Mouse (Mus musculus) CD4-positive, CD25-positive, alpha-beta regulatory T cell, adult 2 months (primary cell): ENCODE data around the gene Bloc1s3.
"Not testable (repeated sequence)": the region's sequence is repeated elsewhere in the genome, so short reads cannot be mapped to it uniquely, and the experiment has no call there.

Experiments
- DNase-seq: peaks from one replicate; pipeline ENCODE4 v3.0.0-alpha.2; 2012; ENCODE audit warnings: low read depth, low spot score

The Bloc1s3 gene

DNA sequence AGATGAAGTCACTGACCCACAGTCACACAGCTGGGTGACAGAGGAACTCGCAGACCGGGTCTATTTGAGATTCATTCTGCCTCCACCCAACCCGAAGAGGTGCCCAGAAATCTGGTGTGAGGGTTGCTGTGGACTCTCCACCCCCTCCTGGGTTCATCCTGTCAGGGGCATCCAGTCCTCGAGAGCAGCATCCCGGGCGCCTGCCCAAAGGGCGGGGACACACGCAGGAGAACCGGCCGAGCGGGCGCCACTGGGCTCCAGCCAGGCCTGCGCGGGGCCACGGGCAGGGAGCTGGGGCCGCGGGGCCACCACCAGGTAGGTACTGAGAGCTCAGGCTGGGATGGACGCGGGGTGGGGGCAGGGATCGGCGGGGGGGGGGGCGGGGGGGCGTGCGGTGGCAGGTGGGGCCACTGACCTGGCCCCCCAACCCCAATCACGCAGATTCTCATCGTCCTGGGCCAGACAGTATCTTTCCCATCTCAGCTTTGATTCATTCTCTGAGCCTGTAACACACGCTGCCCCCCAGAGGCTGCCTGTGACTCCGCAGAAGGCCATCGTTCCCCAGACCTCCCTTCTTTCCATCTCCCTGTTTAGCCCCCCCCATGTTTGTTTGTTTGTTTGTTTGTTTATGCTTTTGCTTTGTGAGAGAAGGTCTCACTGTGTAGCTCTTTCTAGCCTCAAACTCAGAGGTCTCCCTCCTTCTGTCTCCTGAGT, 9.6 kb upstream of the Bloc1s3 start, which contains the start of gene Nkpd1:
Nkpd1 (plus strand) TSS at position 187 of the 714 bp plus-strand sequence.
- DNase-seq = peak; percentile 16

DNA sequence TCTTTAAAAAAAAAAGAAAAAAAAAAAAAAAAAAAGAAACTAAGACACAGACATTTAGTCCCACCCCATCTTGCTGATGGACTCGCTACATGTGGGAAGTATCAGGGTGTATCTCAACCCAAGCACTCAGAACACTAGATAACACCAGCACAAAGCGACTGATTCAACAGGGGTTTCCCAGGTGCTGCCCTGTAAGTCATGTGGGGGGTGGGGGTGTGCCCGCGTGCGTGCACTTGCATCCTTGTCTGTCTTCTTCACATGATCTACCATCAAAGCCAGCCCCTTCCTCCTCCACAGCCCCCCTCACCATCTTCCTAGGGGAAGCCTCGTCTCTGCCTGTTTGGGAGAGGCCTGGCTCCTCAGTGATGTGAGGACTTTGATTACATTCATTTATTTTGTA, 4.2 kb upstream of the Bloc1s3 start:
- peak; percentile 30 for DNase-seq

DNA sequence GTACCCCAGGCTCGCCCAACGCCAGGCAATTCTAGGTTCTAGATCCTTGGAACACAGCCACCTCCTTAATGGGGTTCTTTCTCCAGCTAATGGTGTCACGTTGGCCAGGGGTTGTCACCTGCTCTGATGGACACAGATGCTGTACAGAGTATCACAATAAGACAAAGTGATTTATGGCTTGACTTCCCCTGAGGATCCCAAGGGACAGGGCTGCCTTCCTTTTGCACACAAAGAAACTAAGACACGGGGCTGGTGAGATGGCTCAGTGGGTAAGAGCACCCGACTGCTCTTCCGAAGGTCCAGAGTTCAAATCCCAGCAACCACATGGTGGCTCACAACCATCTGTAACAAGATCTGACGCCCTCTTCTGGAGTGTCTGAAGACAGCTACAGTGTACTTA, 3.8 kb upstream of the Bloc1s3 start:
- not testable (repeated sequence) for DNase-seq

DNA sequence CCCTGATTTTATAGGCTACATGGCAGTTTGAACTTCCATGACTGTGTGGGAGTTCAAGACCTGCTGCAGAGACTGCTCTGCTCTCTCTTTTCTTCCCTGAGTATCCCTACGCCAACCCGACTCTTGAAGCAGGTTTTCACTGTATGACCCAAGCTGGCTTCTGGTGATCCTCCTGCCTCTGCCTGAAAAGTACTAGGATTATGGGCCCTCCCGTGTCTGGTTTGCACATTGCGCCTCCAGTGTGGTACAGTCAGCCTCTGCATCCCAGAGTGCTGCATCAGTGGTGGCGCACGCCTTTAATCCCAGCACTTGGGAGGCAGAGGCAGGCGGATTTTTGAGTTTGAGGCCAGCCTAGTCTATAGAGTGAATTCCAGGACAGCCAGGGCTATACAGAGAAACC, 1.6 kb upstream of the Bloc1s3 start:
- DNase-seq = no peak

DNA sequence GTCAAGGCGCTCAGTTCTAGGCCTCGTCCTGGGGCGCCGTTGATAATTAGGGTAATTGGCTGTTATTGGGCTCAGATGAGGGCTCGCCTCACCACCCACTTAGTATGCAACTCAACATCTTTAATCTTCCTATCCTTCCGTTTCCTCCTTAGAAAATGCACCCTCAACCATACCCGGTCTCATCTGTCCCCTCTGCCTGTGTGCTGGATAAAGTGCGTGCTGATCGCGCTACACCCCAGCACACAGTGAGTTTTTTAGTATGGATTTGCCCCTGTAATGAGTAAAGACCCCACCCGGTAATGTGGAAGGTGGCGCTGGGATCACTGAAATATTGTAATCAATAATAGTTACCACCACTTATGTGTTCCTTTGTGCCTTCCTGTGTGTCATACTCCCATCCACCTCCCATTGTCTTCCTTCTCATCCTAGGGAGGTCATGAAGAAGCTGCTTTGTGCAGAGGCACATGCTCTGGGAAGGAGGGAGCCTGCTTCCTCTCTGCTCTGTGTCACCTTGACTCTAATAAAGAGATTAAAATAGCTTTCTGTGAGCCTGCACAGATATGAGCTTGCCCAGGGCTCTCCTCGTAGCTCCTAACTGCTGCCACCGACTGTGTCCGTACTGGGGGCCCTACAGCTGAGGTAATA, 879 bp upstream of the Bloc1s3 start:
- no peak for DNase-seq

DNA sequence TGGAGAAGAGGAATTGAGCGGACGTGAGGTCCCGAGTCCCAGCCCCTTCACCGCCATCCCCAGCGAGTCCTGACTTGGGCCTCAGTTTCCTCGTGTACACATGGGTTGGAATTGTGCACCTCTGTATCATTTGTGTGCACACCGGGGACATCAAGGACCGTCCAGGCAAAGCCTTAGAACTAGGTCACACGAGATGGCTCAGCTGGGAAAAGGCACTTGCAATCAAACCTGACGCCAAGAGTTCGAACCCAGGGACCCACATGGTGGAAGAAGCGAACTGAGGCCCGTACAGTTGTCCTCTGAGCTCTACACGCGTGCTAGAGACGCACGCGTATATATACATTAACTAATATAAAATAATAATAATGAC, 570 bp downstream of the Bloc1s3 start:
- no peak for DNase-seq

DNA sequence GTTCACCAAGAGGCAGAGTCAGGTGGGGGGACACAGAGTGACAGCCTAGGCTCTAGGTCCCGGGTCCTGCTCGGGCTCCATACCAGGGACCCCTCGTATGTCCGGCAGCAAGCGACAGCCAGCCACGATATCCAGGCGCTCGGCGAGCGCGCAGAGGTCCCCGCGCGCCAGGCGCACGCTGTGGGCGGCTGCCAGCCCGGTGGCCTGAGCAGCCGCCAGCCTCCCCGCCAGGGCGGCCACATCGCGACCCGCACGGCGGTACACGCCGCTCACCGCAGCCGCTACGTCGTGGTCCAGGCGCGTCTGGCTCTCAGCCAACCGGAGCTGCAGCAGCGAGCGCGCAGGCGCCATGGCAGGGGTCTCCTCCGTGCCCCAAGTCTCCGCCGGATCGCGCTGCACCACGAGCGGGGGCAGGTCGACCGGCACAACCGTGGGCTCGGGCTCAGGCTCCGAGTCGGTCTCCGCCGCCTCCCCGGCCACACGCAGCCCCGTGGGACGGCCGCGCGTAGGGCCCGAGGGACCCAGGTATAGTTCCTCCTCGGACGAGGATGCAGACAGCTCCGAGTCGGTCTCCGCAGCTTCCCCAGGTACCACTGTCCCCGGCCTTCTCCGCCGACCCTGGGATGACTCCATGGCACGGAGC, 1.1 kb downstream of the Bloc1s3 start:
- peak; percentile 62 for DNase-seq

DNA sequence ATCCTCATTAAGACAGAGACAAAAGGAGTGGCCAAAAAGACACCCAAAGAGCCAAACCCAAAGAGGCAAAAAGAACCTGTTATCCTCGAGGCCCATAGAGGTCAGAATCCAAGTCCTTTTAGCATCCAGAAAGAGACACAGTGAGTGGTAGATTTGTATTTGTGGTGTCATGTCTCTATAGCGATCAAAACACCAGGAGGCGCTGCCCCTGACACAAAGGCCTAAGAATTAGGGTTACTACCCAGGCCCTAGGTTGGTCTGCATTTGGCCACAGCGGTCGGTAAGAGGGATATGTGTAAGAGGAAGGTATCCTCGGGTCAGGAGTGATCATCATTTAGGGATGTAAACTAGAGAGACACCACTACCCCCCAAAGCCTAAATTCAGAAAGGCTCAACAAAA, 1.8 kb downstream of the Bloc1s3 start:
- peak; percentile 44 for DNase-seq

DNA sequence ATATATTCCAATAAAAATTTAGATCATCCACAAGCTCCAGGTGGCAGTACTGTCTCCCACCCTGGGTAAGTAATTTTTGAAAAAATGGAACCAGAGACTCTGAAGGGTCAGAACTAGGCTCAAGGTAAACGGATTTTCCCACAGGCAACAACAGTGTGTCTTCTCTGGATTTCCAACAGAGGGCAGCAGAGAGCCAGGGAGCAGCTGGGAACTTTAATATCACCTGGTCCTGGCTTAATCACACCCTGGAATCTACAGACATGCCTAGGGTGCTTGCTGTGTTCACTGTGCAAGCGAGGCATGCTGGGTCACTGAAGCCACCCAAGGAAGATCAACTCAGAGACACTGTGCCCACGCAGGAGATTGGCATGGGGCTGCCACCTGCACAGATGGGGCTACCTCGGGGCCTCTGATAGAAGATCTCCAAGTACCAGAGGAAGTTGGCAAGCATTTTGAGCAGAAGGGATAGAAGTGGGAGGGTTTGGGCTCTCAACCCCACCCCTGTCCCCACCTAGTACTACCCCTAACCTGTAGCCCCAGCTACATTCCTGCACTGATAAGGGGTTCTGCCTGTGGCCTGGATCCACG, 4.6 kb downstream of the Bloc1s3 start:
- DNase-seq = peak; percentile 77

DNA sequence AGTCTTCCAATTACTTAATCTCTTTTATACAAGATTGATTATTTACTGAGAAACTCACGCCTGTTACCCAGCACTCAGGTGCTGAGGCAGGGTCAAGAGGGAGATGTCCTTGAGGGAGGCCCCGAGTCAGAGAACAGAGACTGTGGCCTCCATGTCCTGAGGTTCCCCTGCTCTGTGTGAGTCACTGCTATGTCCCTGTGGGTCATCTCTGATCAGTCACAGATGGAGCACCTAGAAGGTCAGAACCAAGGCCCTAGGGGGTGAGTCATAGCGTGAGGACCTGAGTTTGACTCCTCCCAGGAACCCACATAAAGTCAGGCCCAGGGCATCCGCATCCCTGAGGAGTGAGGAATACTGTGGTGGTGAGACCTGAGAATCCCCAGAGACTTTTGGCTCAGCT, 6.5 kb downstream of the Bloc1s3 start:
- no peak for DNase-seq

DNA sequence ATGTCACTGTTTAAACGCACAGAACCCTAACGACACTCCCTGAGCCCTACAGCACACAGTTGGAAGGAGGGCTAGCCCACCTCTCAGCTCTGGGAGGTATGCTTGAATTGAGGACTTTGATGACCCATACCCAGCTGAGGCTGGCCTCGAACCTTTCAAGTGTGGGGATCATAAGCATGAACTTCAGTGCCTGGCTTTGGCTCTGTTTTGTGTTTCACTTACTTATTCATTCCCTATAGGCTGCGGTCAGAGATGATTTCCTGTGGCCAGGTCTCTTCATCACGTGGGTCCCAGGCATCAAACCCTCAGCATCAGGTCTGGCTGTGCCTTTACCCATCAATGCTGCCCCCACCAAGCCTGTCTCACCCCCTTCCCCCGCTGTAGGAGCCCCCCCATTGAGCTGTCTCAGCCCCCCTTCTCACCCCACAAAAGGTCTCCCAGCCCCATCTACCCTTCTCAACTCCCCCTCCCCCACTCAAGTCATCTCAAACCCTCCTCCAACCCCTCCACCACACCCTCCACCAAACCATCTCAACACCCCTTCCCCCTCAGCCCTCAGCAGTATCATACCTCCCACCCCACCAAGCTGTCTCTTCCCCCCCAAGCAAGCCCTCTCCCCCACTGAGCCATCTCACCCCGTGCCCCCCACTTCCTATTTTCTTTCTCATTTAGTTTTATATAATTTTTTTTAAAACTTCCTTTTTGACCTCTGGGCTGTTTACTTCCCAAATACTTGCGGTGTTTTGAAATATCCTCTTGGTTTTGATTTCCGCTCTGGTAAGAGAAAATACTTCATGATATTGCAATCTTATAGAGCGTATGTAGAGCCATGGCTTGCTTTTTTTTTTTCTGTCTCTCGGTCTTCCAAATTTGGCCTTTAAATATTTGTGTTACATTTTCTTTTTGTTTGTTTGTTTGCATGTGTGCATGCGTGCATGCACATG, 7.5 kb downstream of the Bloc1s3 start:
- no peak for DNase-seq

DNA sequence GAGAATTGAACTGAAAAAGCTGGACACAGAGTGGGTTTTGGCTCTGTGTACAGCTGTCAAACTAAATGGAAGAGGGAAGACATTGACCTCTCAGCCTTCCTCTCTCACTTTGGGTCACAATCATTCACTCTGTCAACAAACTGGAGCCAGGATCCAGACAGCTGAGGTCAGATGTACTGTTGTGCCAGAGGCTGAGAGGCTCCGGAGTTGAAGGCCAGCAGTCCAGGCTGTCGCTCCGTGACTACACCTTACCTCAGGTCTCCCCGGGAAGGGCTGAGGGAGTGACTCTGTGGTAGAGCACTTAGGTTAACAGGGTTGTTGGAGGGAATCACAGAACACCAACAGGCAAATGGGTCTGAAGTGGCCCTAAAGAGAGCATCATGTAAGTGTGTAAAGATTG, 9.8 kb downstream of the Bloc1s3 start:
- no peak for DNase-seq

DNA sequence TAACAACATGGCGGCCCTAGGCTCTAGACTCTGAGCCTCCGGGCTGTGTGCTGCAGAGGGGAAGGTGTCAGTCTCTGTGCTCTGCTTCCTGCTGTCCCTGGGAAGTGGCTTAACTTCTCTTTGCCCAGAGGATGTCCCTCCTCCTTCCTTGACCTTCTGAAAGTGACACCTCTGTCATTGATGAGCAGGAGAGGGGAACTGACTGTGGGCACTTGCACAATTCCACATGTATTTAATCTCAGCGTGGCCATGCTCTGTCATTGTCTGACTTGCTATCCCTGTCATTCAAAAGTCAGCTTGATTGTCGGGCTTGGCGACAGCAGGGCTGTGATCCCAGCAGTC, 12.0 kb downstream of the Bloc1s3 start:
- DNase-seq = no peak

DNA sequence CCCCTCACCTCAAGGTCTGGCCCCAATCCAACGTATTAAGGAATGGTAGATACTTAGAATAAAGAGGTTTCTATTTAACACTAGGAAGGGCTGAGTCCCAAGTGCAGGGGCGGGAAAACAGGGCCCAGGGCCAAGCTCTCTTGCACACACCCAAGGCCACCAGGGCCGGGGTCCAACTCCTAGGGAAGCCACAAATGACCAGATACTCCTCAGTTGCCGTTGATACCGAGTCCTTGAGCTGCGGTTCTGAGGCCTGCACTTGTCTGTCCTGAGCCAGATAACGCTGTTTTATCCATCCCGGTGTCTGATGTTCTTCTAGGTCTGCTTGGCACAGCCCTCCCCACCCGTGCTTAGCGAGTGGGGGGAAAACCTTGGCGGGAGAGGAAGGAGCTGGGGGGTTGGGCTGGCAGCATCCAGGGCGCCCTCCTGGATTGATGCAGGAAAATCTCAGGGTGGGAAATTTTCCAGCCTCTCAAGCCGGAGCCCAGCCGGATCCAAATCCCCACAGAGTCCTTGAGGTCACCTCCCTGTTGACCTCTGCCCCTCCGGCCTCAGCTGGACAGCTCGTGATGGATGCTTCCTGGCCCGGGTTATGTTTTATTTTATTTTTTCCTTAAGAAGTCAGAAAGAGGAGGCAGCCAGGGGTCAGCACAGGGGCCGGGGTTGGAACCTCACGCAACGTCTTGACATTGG, 12.5 kb downstream of the Bloc1s3 start:
- no peak for DNase-seq

DNA sequence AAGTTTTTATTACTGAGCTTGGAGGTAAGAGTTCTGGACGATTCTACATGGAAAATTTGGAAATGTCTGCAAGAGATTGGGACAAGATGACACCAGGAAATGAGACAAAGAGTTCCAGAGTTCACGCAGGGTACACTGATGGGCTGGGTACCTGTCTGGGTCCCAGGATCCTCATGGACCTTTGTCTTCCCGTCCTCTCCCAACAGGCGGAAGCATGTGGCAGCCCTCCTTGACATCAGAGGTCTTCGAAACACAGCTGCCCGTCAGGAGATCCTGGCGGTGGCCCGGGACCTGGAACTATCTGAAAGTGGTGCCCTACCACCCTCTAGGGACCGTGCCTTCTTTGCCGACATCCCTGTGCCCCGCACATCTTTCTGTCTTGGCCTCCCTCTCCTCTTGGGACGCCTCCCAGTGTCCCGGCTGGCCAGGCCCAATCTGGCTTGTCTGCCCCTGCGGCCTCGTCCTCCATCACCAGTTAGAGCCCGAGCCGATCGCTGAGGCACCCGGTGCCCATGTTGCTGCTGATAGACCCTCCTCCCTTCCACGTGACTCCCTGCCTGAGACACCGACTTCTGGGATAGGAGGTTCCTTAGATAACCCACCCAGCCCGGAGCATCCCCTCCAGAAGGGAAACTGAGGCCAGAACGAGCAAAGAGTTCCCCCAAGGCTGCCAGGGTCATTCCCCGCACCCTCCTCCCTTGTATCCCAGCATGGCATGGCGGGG, 13.3 kb downstream of the Bloc1s3 start:
- DNase-seq = no peak

DNA sequence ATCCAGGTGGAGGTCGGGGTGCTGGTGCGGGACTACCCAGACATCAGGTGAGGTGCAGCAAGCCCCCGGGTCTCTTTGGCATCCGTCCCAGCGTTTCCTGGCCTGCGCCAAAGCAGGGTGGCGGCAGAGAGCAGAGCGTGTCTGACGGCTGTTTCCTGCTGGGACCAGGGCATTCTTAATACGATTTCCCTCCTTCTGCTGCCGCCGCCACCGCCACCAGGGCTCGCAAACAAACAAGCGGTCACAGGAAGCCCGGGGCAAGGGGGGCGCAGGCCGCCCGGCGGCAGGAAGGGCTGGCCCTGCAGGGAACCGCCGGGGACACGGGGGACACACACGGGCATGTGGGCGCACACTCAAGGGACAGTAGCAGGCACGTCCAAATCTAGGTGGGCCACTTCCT, 16.4 kb downstream of the Bloc1s3 start:
- no peak for DNase-seq

DNA sequence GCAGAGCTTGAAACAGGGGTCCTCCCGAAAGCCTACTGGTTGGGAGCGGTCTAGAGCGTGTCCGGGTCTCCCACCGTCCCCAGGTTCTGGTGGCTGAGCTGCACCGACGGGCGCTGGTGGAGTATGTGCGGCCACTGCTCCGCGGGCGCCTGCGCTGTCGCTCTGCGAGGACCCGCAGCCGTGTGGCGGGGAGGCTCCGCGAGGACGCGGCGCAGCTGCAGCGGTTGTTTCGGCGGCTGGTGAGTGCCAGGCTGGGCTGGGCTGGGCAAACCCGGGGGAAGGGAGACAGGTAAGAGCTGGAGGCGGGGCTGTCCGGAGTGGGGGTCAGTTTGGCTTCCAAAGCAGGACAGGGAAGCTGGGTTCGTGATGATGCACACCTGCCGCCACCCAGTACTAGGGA, 18.6 kb downstream of the Bloc1s3 start:
- no peak for DNase-seq

DNA sequence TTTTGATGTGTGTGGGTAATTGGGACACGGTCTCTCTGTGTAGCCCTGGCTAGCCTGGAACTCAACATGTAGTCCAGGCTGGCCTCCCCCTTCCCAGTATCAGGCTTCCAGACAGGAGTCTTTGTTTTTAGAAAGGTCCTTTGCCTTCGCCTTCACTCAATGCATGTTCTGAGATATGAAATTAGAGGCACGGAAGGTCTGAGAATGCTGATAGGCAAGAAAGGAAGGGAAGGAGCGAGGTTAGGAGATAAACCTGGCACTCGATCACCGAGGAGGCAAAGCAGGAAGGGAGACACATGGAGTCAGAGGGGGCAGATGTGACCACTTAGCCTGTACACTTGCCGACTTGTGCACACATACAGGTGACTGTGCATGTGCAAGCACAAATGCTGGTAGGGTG, 21.6 kb downstream of the Bloc1s3 start:
- no peak for DNase-seq

DNA sequence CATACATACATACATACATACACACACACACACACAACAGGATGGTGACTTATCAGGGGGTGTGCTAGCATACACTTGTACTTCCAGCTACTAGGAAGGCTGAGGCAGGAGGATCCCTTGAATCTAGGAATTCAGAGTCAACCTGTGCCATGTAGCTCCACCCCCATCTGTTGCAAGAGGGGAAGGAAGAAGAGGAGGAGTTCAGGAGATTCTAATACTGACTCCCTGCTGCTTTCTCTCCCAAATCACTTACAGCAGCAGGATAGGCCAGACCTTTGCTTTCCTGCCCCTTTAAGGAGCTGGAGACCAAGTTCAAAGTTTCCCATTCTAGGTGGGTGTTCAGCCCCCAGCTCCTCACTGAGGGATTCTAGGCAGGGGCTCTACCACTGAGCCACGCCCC, 22.7 kb downstream of the Bloc1s3 start:
- no peak for DNase-seq

DNA sequence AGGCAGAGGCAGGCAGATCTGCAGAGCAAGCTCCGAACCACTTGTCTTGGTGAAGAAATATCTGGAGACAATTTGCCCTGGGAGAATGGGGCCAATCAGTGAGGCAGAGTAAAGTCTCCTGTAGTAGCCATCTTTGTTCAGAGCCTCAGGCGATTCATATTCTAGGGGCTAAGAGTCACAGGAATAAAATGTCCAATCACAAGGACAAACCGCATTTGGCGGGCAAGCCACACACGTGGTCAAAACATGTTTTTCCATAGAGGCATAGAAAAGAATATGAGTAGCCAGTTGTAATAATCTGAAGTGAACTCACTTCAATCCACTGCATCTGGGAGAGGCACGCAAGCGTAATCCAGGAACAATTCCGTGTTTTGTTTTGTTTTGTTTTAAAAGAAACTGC, 24.9 kb downstream of the Bloc1s3 start:
- DNase-seq = no peak
